Mouse (Mus musculus): ENCODE data around the gene Pomt1. TPM values are rescaled to one million over a fixed set of nuclear protein-coding genes. Genes with fewer than 3 reads are reported as not detected.

The Pomt1 gene
- total and polyA plus RNA-seq, 3 experiments: 13.6 to 16.7 (median 16.0) TPM

GRCm38 (mm10) chr2:32211689-32212088 is 24.7 kb upstream of the Pomt1 start:
- Histone ChIP-seq H3K27me3 (replicated peaks) (no peaks in the 10 kb centered on the region), H3K4me1 (ENCODE audit: control insufficient read depth in 1 of 2, insufficient read depth in 2 of 2) (no peaks in the 10 kb centered on the region), H3K4me3 (replicated peaks in 1 of 3; ENCODE audit: low read depth in 2 of 3, low read length in 2 of 3, poor library complexity in 1 of 3) (no peak overlapping the region), H3K36me3 (replicated peaks in 1 of 2; ENCODE audit: control insufficient read depth in 1 of 2, insufficient read depth in 1 of 2, low read length in 1 of 2) (peaks cover 97 to 100% of the 10 kb centered on the region in 2 experiments), H3K9ac (ENCODE audit: insufficient read depth, low read depth) (no peak overlapping the region), H3K27ac (ENCODE audit: insufficient read depth, low read depth) (no peak overlapping the region), H3K4me2 (ENCODE audit: insufficient read depth, low read depth, poor library complexity, severe bottlenecking) (no peak overlapping the region), H3K79me2 (replicated peaks; ENCODE audit: control insufficient read depth, extremely low read depth, insufficient read depth, poor library complexity, severe bottlenecking) (peaks cover 4% of the 10 kb centered on the region; the same call in 1 of the 2 replicates), H3K9me3 (replicated peaks; ENCODE audit: low read length) (no peaks in the 10 kb centered on the region)
- in situ Hi-C loops (cut with MboI; ENCODE audit: low pct_ligation_motif_present, low pct_unique_long_range_greater_than_20kb, low sequenced_read_pairs) (no loop called here), dilution Hi-C loops (cut with MboI; ENCODE audit: extremely low pct_ligation_motif_present, extremely low pct_unique_long_range_greater_than_20kb, low sequenced_read_pairs) (no loop called here)
- DNase-seq (ENCODE audit: extremely low read depth): no peak
- no peak for TF ChIP-seq TCF12 (IDR thresholded peaks at IDR 0.05; ENCODE audit: low read depth, low read length)
- no peak for TF ChIP-seq TBP (conservative IDR thresholded peaks at IDR 0.05; ENCODE audit: low read depth, low read length)
- no peak for TF ChIP-seq CTCF (conservative IDR thresholded peaks at IDR 0.05 in 1 of 2, IDR thresholded peaks at IDR 0.05 in 1 of 2; ENCODE audit: low read depth in 2 of 2, low read length in 2 of 2)
- no peak for TF ChIP-seq SIN3A (IDR thresholded peaks at IDR 0.05; ENCODE audit: low read length)
- no peak for TF ChIP-seq MAZ (IDR thresholded peaks at IDR 0.05; ENCODE audit: low read depth, low read length)
- no peak for TF ChIP-seq MXI1 (IDR thresholded peaks at IDR 0.05; ENCODE audit: low read depth, low read length)
- TF ChIP-seq GABPA (IDR thresholded peaks at IDR 0.05; ENCODE audit: insufficient replicate concordance, low read depth, low read length): no peak
- TF ChIP-seq POLR2A (IDR thresholded peaks at IDR 0.05; ENCODE audit: low read depth, low read length): no peak
- TF ChIP-seq EP300 (IDR thresholded peaks at IDR 0.05; ENCODE audit: low read length): no peak
- no peak for TF ChIP-seq E2F4 (IDR thresholded peaks at IDR 0.05; ENCODE audit: insufficient replicate concordance, low read depth, low read length)
- TF ChIP-seq NELFE (IDR thresholded peaks at IDR 0.05; ENCODE audit: low read depth, low read length): no peak
- no peak for TF ChIP-seq JUN (IDR thresholded peaks at IDR 0.05; ENCODE audit: insufficient read depth, low read depth, low read length)
- TF ChIP-seq IRF4 (IDR thresholded peaks at IDR 0.05; ENCODE audit: low read depth, low read length): no peak
- TF ChIP-seq ELF1 (IDR thresholded peaks at IDR 0.05; ENCODE audit: low read depth, low read length): no peak
- TF ChIP-seq KAT2A (IDR thresholded peaks at IDR 0.05; ENCODE audit: insufficient replicate concordance, low read length): no peak

DNA sequence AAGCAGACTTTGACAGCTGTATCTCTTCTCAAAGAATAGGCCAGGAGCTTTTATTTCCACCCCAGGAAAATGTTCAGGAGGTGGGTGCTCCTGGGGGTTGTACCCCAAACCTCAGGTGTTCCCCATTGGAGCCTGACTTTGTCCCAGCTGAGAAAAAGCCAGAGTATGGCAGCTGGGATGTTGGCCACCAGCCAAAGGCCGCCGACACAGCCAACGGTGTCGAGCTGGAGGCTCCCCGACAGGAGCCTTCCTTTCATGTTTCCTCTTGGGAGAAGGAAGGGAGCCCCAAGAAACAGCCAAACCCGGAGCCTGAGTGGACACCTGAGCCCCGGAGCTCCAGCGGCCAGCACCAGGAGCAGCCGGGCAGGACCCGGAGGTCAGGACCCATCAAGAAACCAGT is 23.4 kb upstream of the Pomt1 start:
- in situ Hi-C loops (cut with MboI; ENCODE audit: low pct_ligation_motif_present, low pct_unique_long_range_greater_than_20kb, low sequenced_read_pairs) (no loop called here), dilution Hi-C loops (cut with MboI; ENCODE audit: extremely low pct_ligation_motif_present, extremely low pct_unique_long_range_greater_than_20kb, low sequenced_read_pairs) (no loop called here)
- TF ChIP-seq CHD2 (IDR thresholded peaks at IDR 0.05; ENCODE audit: low read length) (no peak), E2F4 (IDR thresholded peaks at IDR 0.05; ENCODE audit: insufficient replicate concordance, low read depth, low read length) (no peak), ELF1 (IDR thresholded peaks at IDR 0.05; ENCODE audit: low read depth, low read length) (no peak), CTCF (conservative IDR thresholded peaks at IDR 0.05 in 1 of 2, IDR thresholded peaks at IDR 0.05 in 1 of 2; ENCODE audit: low read depth in 2 of 2, low read length in 2 of 2) (no peak), TCF12 (IDR thresholded peaks at IDR 0.05; ENCODE audit: low read depth, low read length) (no peak), ZC3H11A (IDR thresholded peaks at IDR 0.05; ENCODE audit: low read depth, low read length) (no peak), USF2 (conservative IDR thresholded peaks at IDR 0.05; ENCODE audit: low read depth, low read length) (no peak), BHLHE40 (IDR thresholded peaks at IDR 0.05; ENCODE audit: low read depth, low read length) (no peak), HCFC1 (IDR thresholded peaks at IDR 0.05; ENCODE audit: low read depth, low read length) (no peak), USF1 (IDR thresholded peaks at IDR 0.05; ENCODE audit: low read depth, low read length) (no peak)
- peaks cover 4% of the 10 kb centered on the region; the same call in 1 of the 2 replicates for H3K79me2 ChIP-seq (replicated peaks; ENCODE audit: control insufficient read depth, extremely low read depth, insufficient read depth, poor library complexity, severe bottlenecking)
- peaks cover 97 to 100% of the 10 kb centered on the region in 2 experiments for H3K36me3 ChIP-seq (replicated peaks in 1 of 2; ENCODE audit: control insufficient read depth in 1 of 2, insufficient read depth in 1 of 2, low read length in 1 of 2)
- no peak overlapping the region for H3K4me3 ChIP-seq (replicated peaks in 1 of 3; ENCODE audit: low read depth in 2 of 3, low read length in 2 of 3, poor library complexity in 1 of 3)
- DNase-seq (ENCODE audit: extremely low read depth): no peak
- no peaks in the 10 kb centered on the region for H3K27me3 ChIP-seq (replicated peaks)
- no peak overlapping the region for H3K9ac ChIP-seq (ENCODE audit: insufficient read depth, low read depth)
- H3K27ac ChIP-seq (ENCODE audit: insufficient read depth, low read depth): no peak overlapping the region
- no peaks in the 10 kb centered on the region for H3K9me3 ChIP-seq (replicated peaks; ENCODE audit: low read length)
- no peak overlapping the region for H3K4me2 ChIP-seq (ENCODE audit: insufficient read depth, low read depth, poor library complexity, severe bottlenecking)
- H3K4me1 ChIP-seq (ENCODE audit: control insufficient read depth in 1 of 2, insufficient read depth in 2 of 2): no peaks in the 10 kb centered on the region

Data from CH12.LX (cell line).